Mouse (Mus musculus) CH12.LX (cell line): ENCODE measurements at regions not wholly inside any gene's neighbourhood (a gene's known extent, or its start where the extent isn't known, plus 50 kb on each side); places are given as distances from the start of the nearest gene placed in this dataset.

Experiments used
- DNase-seq: peaks from one replicate; pipeline ENCODE4 v3.0.0-alpha.2; 2013; ENCODE audit errors: extremely low read depth
- H3K27ac ChIP-seq: 2 replicates; pipeline ENCODE4 v1.5.1; 2012; ENCODE audit warnings: low read depth, mild to moderate bottlenecking, control low read depth, moderate library complexity; ENCODE audit not compliant: insufficient read depth
- H3K27me3 ChIP-seq: replicated peaks from 2 replicates; pipeline ENCODE3; 2012; ENCODE audit warnings: inconsistent platforms
- H3K36me3 ChIP-seq, 2 experiments: replicated peaks in 1 of 2; 2 replicates each; pipeline versions ENCODE3 to v1.6.1; 2012; ENCODE audit warnings: inconsistent platforms in 1 of 2, low read length in 1 of 2, mild to moderate bottlenecking in 1 of 2, mixed read lengths in 1 of 2, moderate library complexity in 1 of 2; ENCODE audit not compliant: control insufficient read depth in 1 of 2, insufficient read depth in 1 of 2
- H3K4me1 ChIP-seq, 2 experiments: 2 replicates each; pipeline ENCODE4 v1.6.1; 2012; ENCODE audit warnings: inconsistent platforms in 1 of 2, moderate library complexity in 1 of 2; ENCODE audit not compliant: insufficient read depth in 2 of 2, control insufficient read depth in 1 of 2
- H3K4me2 ChIP-seq: 2 replicates; pipeline ENCODE4 v1.6.1; 2012; ENCODE audit warnings: low read depth, mild to moderate bottlenecking, control low read depth; ENCODE audit not compliant: poor library complexity, insufficient read depth, severe bottlenecking
- H3K4me3 ChIP-seq, 3 experiments: fragments of 150-350 bp in 1 of 3; sonication (generic) in 1 of 3; replicated peaks in 1 of 3; 2 replicates each; pipeline versions ENCODE3 to v1.5.1; 2011 to 2012; ENCODE audit warnings: low read depth in 2 of 3, low read length in 2 of 3, mild to moderate bottlenecking in 2 of 3, moderate library complexity in 2 of 3, control low read depth in 1 of 3, improper control_type of control experiment in 1 of 3, inconsistent platforms in 1 of 3, mixed read lengths in 1 of 3; ENCODE audit not compliant: poor library complexity in 1 of 3
- H3K79me2 ChIP-seq: replicated peaks from 2 replicates; pipeline ENCODE4 v1.6.1; 2012; ENCODE audit warnings: mild to moderate bottlenecking, moderate library complexity; ENCODE audit not compliant: control insufficient read depth, poor library complexity, insufficient read depth, severe bottlenecking; ENCODE audit errors: extremely low read depth
- H3K9ac ChIP-seq: 2 replicates; pipeline ENCODE4 v1.6.1; 2012; ENCODE audit warnings: low read depth, mild to moderate bottlenecking, control low read depth, moderate library complexity; ENCODE audit not compliant: insufficient read depth
- H3K9me3 ChIP-seq: replicated peaks from 2 replicates; pipeline ENCODE3; 2012; ENCODE audit warnings: low read length, inconsistent platforms, mixed read lengths
- CHD2 ChIP-seq: IDR thresholded peaks from 2 replicates; pipeline ENCODE4 v1.6.1; 2011; ENCODE audit warnings: low read length, improper control_type of control experiment
- EP300 ChIP-seq: IDR thresholded peaks from 2 replicates; pipeline ENCODE4 v1.6.1; 2011; ENCODE audit warnings: low read length, improper control_type of control experiment
- IRF4 ChIP-seq: IDR thresholded peaks from 2 replicates; pipeline ENCODE4 v1.6.1; 2014; ENCODE audit warnings: low read depth, mild to moderate bottlenecking, inconsistent platforms, low read length, improper control_type of control experiment
- MAX ChIP-seq: IDR thresholded peaks from 2 replicates; pipeline ENCODE4 v1.6.1; 2011; ENCODE audit warnings: low read length, improper control_type of control experiment
- NELFE ChIP-seq: IDR thresholded peaks from 2 replicates; pipeline ENCODE4 v1.6.1; 2011; ENCODE audit warnings: low read depth, low read length, improper control_type of control experiment
- RAD21 ChIP-seq: IDR thresholded peaks from 2 replicates; pipeline ENCODE4 v1.6.1; 2011; ENCODE audit warnings: low read depth, mild to moderate bottlenecking, low read length, improper control_type of control experiment, moderate library complexity
- TCF12 ChIP-seq: IDR thresholded peaks from 2 replicates; pipeline ENCODE4 v1.6.1; 2014; ENCODE audit warnings: low read depth, mild to moderate bottlenecking, inconsistent platforms, low read length, improper control_type of control experiment
- UBTF ChIP-seq: IDR thresholded peaks from 2 replicates; pipeline ENCODE4 v1.6.1; 2012; ENCODE audit warnings: low read depth, mild to moderate bottlenecking, inconsistent platforms, low read length, improper control_type of control experiment, moderate library complexity
- ZC3H11A ChIP-seq: IDR thresholded peaks from 2 replicates; pipeline ENCODE4 v1.6.1; 2012; ENCODE audit warnings: low read depth, mild to moderate bottlenecking, inconsistent platforms, low read length, improper control_type of control experiment
- dilution Hi-C: fragments of 300-500 bp; cut with MboI; formaldehyde crosslinking; loops from 2 replicates; pipeline ENCODE4 v1.14.3; 2020; ENCODE audit warnings: low sequenced_read_pairs; ENCODE audit not compliant: extremely low pct_unique_long_range_greater_than_20kb, extremely low pct_ligation_motif_present
- in situ Hi-C: fragments of 300-500 bp; cut with MboI; formaldehyde crosslinking; loops from 3 replicates; pipeline ENCODE4 v1.14.3; 2019; ENCODE audit warnings: low sequenced_read_pairs, low pct_ligation_motif_present, low pct_unique_long_range_greater_than_20kb, mixed read lengths

- no peak overlapping the region for H3K4me3 ChIP-seq
- no peak for TF ChIP-seq MAX
- no peak for TF ChIP-seq NELFE
- TF ChIP-seq EP300: no peak
- TF ChIP-seq ZC3H11A: no peak
- TF ChIP-seq RAD21: no peak
- TF ChIP-seq UBTF: no peak
- TF ChIP-seq TCF12: no peak
- no peak for TF ChIP-seq IRF4
- TF ChIP-seq CHD2: no peak
- TF ChIP-seq, all 38 proteins: peak for 0
- no peaks in the 10 kb centered on the region for H3K36me3 ChIP-seq
- H3K9ac ChIP-seq: no peak overlapping the region
- no peaks in the 10 kb centered on the region for H3K9me3 ChIP-seq
- in situ Hi-C loops (no loop called here), dilution Hi-C loops (no loop called here)
- H3K27ac ChIP-seq: no peak overlapping the region
- H3K4me1 ChIP-seq: peaks cover 0 to 2% of the 10 kb centered on the region in 2 experiments; a peak in 1 of 4 replicates
- H3K79me2 ChIP-seq: no peaks in the 10 kb centered on the region
- DNase-seq: no peak
- H3K4me2 ChIP-seq: no peak overlapping the region
- no peaks in the 10 kb centered on the region for H3K27me3 ChIP-seq
Measured at GRCm38 (mm10) chr3:5017742-5018141, 732.9 kb upstream of the Gm8797 start.
